Mouse (Mus musculus) embryo, embryonic 9.5 days (tissue): ENCODE data around the gene Gzmm.

Source experiments
- DNase-seq: peaks from one replicate; pipeline ENCODE4 v3.0.0-alpha.2; 2017; ENCODE audit errors: extremely low spot score

The Gzmm gene

DNA sequence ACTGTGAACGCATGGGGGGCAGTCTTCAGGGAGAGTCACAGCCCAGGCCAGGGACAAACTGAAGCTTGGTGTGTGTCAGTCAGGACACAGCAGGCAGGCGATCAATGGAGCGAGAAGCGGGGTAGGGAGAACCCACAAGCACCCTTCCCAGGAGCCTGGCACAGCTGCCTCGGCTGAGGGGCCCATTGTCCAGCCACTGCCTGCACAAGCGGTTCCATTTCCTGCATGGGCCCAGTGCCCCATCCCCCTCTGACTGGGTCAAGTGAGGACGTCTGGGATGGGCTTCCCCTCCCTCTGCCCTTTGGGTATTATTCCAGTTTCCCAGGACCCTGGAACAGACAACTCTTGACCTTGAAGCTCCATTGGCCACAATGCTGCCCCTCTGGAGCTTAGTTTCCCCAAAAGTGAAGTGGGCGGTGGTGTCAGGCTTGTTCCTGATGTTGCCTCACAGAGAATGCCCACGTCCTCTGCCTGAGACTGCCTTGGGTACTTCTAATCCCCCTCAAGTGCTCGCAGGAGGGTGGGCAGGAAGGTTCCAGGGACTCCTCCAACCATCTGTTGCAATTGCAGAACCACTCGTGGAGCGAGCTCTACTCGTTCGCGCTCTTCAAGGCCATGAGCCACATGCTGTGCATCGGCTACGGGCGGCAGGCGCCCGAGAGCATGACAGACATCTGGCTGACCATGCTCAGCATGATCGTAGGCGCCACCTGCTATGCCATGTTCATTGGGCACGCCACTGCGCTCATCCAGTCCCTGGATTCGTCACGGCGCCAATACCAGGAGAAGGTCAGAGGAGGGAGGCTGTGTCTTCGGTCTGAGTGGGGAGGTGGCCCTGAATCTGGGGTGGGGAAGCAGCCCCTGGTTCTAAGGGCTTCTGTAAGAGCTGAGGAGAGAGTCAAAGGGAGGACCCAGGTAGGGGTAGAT, 39.8 kb downstream of the Gzmm start:
- DNase-seq, result no peak

DNA sequence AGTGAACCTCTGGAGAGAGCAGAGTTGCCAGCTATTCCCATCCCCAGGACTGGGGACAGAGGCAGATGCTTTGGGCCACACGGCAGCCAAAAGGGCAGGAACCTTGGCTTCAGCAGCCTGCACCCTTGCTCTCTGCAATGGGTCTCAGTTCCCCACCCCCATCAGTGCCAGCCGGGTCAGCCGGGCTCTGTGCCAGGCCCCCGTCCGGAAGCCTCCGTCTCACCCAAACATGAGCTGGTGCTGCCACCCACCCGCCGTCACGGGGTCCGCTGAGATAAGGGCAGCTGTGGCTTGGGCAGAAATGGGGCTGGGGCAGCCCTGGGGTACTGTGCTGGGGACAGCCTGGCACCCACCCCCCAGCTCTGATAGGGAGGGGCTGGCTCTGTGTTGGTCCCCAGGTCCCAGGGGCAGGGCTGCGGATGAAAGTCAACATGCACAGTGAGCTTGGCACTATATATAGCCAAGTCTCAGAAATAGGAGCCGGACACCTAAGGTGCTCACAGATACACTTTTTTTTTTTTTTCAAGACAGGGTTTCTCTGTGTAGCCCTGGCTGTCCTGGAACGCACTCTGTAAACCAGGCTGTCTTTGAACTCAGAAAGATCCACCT, 40.6 kb downstream of the Gzmm start:
- no peak for DNase-seq

GRCm38 (mm10) chr10:79732500-79732899, 43.7 kb downstream of the Gzmm start:
- no peak for DNase-seq

GRCm38 (mm10) chr10:79733847-79734246, 45.0 kb downstream of the Gzmm start:
- no peak for DNase-seq

DNA sequence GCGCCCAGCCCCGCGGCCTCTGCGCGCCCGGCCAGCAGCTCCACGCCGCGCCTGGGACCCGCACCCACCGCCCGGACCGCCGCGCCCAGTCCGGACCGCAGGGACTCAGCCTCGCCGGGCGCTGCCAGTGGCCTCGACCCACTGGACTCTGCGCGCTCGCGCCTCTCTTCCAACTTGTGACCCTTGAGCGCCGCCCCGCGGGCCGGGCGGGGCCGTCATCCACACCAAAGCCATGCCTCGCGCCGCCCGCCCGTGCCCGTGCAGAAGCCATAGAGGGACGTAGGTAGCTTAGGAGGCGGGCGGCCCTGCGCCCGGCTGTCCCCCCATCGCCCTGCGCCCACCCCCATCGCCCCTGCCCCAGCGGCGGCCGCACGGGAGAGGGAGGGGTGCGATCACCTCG, 46.5 kb downstream of the Gzmm start:
- DNase-seq, result peak; percentile 28

DNA sequence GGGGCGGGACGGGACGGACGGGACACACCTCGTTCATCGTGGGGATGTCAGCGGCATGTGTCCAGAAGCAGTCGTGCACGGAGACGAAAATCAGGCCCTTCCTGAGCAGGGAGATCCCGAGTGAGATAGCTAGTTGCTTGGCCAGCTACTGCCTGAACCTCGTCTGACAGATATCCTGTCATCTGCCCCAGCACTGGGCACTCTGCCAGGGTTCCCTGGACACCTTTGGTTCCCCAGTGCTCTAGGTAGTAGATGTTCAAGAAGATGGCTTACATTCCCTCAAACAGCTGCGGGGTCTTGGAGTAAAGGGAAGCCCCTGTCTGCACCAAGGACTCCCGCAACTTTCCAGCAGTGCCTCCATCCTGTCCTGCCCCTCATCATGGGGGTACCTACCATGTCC, 47.9 kb downstream of the Gzmm start:
- no peak for DNase-seq

DNA sequence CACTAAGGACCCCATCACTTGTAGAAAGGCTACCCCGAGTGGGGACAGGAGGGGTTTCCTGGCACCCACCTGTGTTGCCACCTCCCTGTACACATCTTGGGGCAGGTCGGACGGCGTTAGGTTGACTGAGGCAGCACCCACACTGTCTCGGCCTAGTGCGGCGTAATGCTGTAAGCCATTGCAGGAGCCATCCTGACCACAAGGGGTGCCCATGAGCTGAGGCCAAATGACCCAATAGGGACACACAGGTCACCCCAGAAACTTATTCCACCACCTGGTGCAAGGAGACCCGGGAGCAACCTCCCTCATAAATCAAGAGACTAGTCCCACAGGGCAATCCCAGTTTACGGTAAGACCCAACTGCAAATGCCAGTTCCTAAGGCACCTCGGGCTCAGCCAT, 49.4 kb downstream of the Gzmm start:
- no peak for DNase-seq

DNA sequence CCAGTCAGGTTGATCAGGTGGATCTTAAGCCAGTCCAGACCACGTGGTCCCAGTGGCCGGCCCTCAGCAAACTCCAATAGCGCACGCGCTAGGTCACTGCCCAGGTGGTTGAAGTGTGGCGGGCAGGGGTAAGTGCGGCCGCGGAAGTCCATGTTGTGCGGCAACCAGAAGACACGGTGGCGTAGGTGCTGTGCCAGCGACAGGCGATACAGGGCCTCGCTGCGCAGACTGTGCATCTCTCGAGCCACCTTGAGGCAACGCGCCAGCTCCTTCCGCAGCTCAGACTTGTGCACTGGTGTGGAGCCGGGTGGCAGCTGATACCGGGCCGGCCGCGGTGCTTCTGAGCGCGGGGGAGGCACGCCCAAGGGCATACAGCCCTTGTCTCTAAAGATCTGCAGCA, 50.4 kb downstream of the Gzmm start:
- no peak for DNase-seq

DNA sequence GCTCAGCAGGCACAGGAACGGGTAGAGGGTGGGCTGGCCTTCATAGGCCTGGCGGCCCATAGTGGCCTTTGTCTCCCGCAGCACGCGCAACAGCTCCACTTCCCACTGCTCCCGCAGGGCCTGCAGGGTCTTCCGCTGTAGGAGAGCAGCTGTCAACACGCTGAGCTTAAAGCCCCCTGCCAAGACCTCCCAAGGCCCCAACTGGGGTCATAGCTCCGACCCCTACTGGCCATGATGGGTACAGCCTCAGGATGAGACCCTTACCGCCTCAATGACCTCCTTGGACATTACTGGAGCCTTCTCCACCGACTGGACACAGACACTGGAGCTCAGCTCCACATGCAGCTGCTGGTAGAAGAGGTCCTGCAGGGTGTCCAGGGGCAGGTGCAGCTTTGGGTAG, 52.0 kb downstream of the Gzmm start:
- DNase-seq, result peak; percentile 24

DNA sequence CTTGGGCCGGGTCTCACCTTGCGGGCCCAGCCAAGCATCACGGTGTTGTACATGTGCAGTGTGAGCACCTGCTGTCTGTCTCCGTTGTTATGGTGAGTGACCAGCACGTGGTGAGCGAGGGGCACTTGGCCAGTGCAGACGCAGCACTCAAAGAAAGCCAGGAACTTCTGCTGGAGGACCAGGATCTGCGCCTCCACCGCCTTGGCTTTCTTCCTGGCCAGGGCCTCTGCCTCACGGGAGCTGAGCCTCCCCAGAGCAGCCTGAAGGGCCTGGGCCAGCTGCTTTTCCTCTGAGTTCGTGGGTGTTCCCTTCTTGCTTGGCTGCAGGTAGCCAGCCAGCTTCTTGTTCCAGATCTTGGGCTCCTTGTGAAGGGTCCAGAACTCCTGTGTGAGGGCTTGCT, 54.3 kb downstream of the Gzmm start:
- DNase-seq, result no peak

- DNase-seq, result no peak
Observed at GRCm38 (mm10) chr10:79743650-79744365, 55.0 kb downstream of the Gzmm start.
